Mouse (Mus musculus) brain, embryonic 14.5 days (tissue): ENCODE data around the gene Cpvl.

ENCODE experiments used
- CTCF ChIP-seq: fragments of 200-500 bp; IDR thresholded peaks from 2 replicates; pipeline ENCODE4 v1.5.1; 2012; ENCODE audit warnings: inconsistent platforms, mild to moderate bottlenecking, moderate library complexity, borderline replicate concordance; ENCODE audit not compliant: insufficient read depth, insufficient read length; ENCODE audit errors: extremely low read depth
- POLR2A ChIP-seq: fragments of 200-500 bp; IDR thresholded peaks from 2 replicates; pipeline ENCODE4 v1.6.1; 2012; ENCODE audit warnings: mild to moderate bottlenecking, inconsistent platforms, borderline replicate concordance; ENCODE audit not compliant: poor library complexity, insufficient read depth, insufficient read length, severe bottlenecking; ENCODE audit errors: extremely low read depth

DNA sequence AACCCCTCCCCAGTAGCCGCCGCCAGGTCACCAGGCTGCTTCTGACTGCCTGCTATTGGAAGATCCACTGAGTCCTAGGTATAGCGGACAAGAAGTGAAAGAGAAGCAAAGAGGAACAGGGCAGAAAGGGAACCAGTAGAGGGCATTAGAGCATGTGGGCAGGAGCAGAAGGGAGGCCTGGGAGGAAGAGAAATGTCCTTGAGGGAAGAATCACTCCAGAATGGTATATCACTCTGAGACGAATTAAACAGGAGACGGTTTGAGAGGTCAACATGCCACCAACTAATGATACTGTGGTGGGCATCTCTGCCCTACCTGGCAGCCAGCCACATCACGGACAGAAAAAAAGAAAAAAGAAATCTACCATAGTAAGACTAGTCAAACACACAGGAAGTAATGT, 9.9 kb downstream of the Cpvl start:
- peak; percentile 7; the same call in 1 of the 2 replicates for TF ChIP-seq CTCF
- no peak for TF ChIP-seq POLR2A
